Mouse (Mus musculus): ENCODE data around the gene Mid1ip1. TPM values are rescaled to one million over a fixed set of nuclear protein-coding genes. Genes with fewer than 3 reads are reported as not detected.

The Mid1ip1 gene
- total and polyA plus RNA-seq, 3 experiments: 37.1 to 51.2 (median 41.5) TPM

- Histone ChIP-seq H3K4me3 (replicated peaks in 1 of 3; ENCODE audit: low read depth in 2 of 3, low read length in 2 of 3, poor library complexity in 1 of 3) (no peak overlapping the region), H3K9ac (ENCODE audit: insufficient read depth, low read depth) (no peak overlapping the region), H3K9me3 (replicated peaks; ENCODE audit: low read length) (no peaks in the 10 kb centered on the region), H3K4me1 (ENCODE audit: control insufficient read depth in 1 of 2, insufficient read depth in 2 of 2) (no peaks in the 10 kb centered on the region), H3K27me3 (replicated peaks) (no peaks in the 10 kb centered on the region), H3K36me3 (replicated peaks in 1 of 2; ENCODE audit: control insufficient read depth in 1 of 2, insufficient read depth in 1 of 2, low read length in 1 of 2) (no peaks in the 10 kb centered on the region), H3K27ac (ENCODE audit: insufficient read depth, low read depth) (no peak overlapping the region), H3K79me2 (replicated peaks; ENCODE audit: control insufficient read depth, extremely low read depth, insufficient read depth, poor library complexity, severe bottlenecking) (no peaks in the 10 kb centered on the region), H3K4me2 (ENCODE audit: insufficient read depth, low read depth, poor library complexity, severe bottlenecking) (no peak overlapping the region)
- in situ Hi-C loops (cut with MboI; ENCODE audit: low pct_ligation_motif_present, low pct_unique_long_range_greater_than_20kb, low sequenced_read_pairs) (no loop called here), dilution Hi-C loops (cut with MboI; ENCODE audit: extremely low pct_ligation_motif_present, extremely low pct_unique_long_range_greater_than_20kb, low sequenced_read_pairs) (no loop called here)
- DNase-seq (ENCODE audit: extremely low read depth): no peak
- no peak for TF ChIP-seq ZMIZ1 (IDR thresholded peaks at IDR 0.05; ENCODE audit: low read depth, low read length)
- no peak for TF ChIP-seq BHLHE40 (IDR thresholded peaks at IDR 0.05; ENCODE audit: low read depth, low read length)
- no peak for TF ChIP-seq PAX5 (IDR thresholded peaks at IDR 0.05; ENCODE audit: low read length)
- no peak for TF ChIP-seq SIN3A (IDR thresholded peaks at IDR 0.05; ENCODE audit: low read length)
- no peak for TF ChIP-seq MYC (IDR thresholded peaks at IDR 0.05; ENCODE audit: low read depth, low read length)
- TF ChIP-seq GABPA (IDR thresholded peaks at IDR 0.05; ENCODE audit: insufficient replicate concordance, low read depth, low read length): no peak
- TF ChIP-seq JUN (IDR thresholded peaks at IDR 0.05; ENCODE audit: insufficient read depth, low read depth, low read length): no peak
- no peak for TF ChIP-seq MAFK (IDR thresholded peaks at IDR 0.05; ENCODE audit: insufficient replicate concordance, low read length)
- no peak for TF ChIP-seq ZNF384 (IDR thresholded peaks at IDR 0.05; ENCODE audit: low read depth, low read length)
- no peak for TF ChIP-seq TCF12 (IDR thresholded peaks at IDR 0.05; ENCODE audit: low read depth, low read length)
- no peak for TF ChIP-seq SMC3 (IDR thresholded peaks at IDR 0.05; ENCODE audit: low read depth, low read length)
- TF ChIP-seq POLR2AphosphoS2 (IDR thresholded peaks at IDR 0.05; ENCODE audit: low read depth, low read length): no peak
- no peak for TF ChIP-seq USF2 (conservative IDR thresholded peaks at IDR 0.05; ENCODE audit: low read depth, low read length)
- TF ChIP-seq UBTF (IDR thresholded peaks at IDR 0.05; ENCODE audit: low read depth, low read length): no peak
- TF ChIP-seq JUND (conservative IDR thresholded peaks at IDR 0.05; ENCODE audit: low read depth, low read length): no peak
- TF ChIP-seq CHD2 (IDR thresholded peaks at IDR 0.05; ENCODE audit: low read length): no peak
- no peak for TF ChIP-seq EP300 (IDR thresholded peaks at IDR 0.05; ENCODE audit: low read length)
Observed at GRCm38 (mm10) chrX:10734874-10735273, 20.1 kb downstream of the Mid1ip1 start.

GRCm38 (mm10) chrX:10758866-10759265 lies 44.1 kb downstream of the Mid1ip1 start:
- in situ Hi-C loops (cut with MboI; ENCODE audit: low pct_ligation_motif_present, low pct_unique_long_range_greater_than_20kb, low sequenced_read_pairs): no loop called here
- no peaks in the 10 kb centered on the region for H3K9me3 ChIP-seq (replicated peaks; ENCODE audit: low read length)
- H3K36me3 ChIP-seq (replicated peaks in 1 of 2; ENCODE audit: control insufficient read depth in 1 of 2, insufficient read depth in 1 of 2, low read length in 1 of 2): no peaks in the 10 kb centered on the region
- dilution Hi-C loops (cut with MboI; ENCODE audit: extremely low pct_ligation_motif_present, extremely low pct_unique_long_range_greater_than_20kb, low sequenced_read_pairs): no loop called here
- H3K27me3 ChIP-seq (replicated peaks): no peaks in the 10 kb centered on the region
- H3K4me1 ChIP-seq (ENCODE audit: control insufficient read depth in 1 of 2, insufficient read depth in 2 of 2): peaks cover 0 to 5% of the 10 kb centered on the region in 2 experiments; a peak in 1 of 4 replicates
- H3K4me3 ChIP-seq (replicated peaks in 1 of 3; ENCODE audit: low read depth in 2 of 3, low read length in 2 of 3, poor library complexity in 1 of 3): no peak overlapping the region
- H3K27ac ChIP-seq (ENCODE audit: insufficient read depth, low read depth): no peak overlapping the region
- H3K79me2 ChIP-seq (replicated peaks; ENCODE audit: control insufficient read depth, extremely low read depth, insufficient read depth, poor library complexity, severe bottlenecking): no peaks in the 10 kb centered on the region
- DNase-seq (ENCODE audit: extremely low read depth): no peak
- no peak for TF ChIP-seq MEF2A (IDR thresholded peaks at IDR 0.05; ENCODE audit: borderline replicate concordance, low read depth, low read length)
- TF ChIP-seq USF2 (conservative IDR thresholded peaks at IDR 0.05; ENCODE audit: low read depth, low read length): no peak
- TF ChIP-seq HCFC1 (IDR thresholded peaks at IDR 0.05; ENCODE audit: low read depth, low read length): no peak
- no peak for TF ChIP-seq SIN3A (IDR thresholded peaks at IDR 0.05; ENCODE audit: low read length)
- TF ChIP-seq MAX (IDR thresholded peaks at IDR 0.05; ENCODE audit: low read length): no peak
- no peak for TF ChIP-seq RCOR1 (conservative IDR thresholded peaks at IDR 0.05; ENCODE audit: low read depth, low read length)
- no peak for TF ChIP-seq JUND (conservative IDR thresholded peaks at IDR 0.05; ENCODE audit: low read depth, low read length)
- no peak for TF ChIP-seq ETS1 (conservative IDR thresholded peaks at IDR 0.05; ENCODE audit: low read depth, low read length)
- no peak for TF ChIP-seq EP300 (IDR thresholded peaks at IDR 0.05; ENCODE audit: low read length)
- TF ChIP-seq ZMIZ1 (IDR thresholded peaks at IDR 0.05; ENCODE audit: low read depth, low read length): no peak
- no peak for TF ChIP-seq ZNF384 (IDR thresholded peaks at IDR 0.05; ENCODE audit: low read depth, low read length)
- TF ChIP-seq UBTF (IDR thresholded peaks at IDR 0.05; ENCODE audit: low read depth, low read length): no peak
- TF ChIP-seq ELF1 (IDR thresholded peaks at IDR 0.05; ENCODE audit: low read depth, low read length): no peak
- TF ChIP-seq CHD1 (IDR thresholded peaks at IDR 0.05; ENCODE audit: low read depth, low read length): no peak
- TF ChIP-seq POLR2AphosphoS2 (IDR thresholded peaks at IDR 0.05; ENCODE audit: low read depth, low read length): no peak
- TF ChIP-seq MYC (IDR thresholded peaks at IDR 0.05; ENCODE audit: low read depth, low read length): no peak
- H3K4me2 ChIP-seq (ENCODE audit: insufficient read depth, low read depth, poor library complexity, severe bottlenecking): no peak overlapping the region
- H3K9ac ChIP-seq (ENCODE audit: insufficient read depth, low read depth): no peak overlapping the region

All from CH12.LX (cell line).